Mouse (Mus musculus): ENCODE results near the gene Clec4d. TPM values are rescaled to one million over a fixed set of nuclear protein-coding genes. Genes with fewer than 3 reads are reported as not detected.
"Not testable (repeated sequence)": the region's sequence is repeated elsewhere in the genome, so short reads cannot be mapped to it uniquely, and the experiment has no call there.

Clec4d gene
- total RNA-seq, 1 experiment from 2014 or later: 512 TPM

DNA sequence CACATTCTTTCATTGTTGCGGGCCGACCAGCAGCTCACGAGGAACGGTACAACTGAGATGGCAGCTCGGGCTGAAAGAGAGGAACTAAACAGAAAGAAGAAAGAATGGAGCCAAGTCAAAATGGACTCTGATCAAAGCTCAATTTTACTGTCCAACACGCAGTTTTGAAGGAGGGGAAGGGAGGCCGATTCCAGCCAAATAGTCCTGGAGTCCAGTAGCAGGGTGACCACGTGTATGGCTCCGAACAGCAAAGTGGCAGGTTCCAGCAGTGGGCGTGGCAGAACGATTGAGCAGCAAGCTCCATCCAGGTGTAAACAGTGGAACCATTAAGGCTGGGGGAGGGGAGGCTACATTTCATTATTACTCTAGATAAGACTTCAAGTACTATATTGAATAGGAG, 31.6 kb downstream of the Clec4d start:
- not testable (repeated sequence) for ATAC-seq (ENCODE audit: extremely low read depth, insufficient number of reproducible peaks, low FRiP score, poor library complexity, severe bottlenecking)

DNA sequence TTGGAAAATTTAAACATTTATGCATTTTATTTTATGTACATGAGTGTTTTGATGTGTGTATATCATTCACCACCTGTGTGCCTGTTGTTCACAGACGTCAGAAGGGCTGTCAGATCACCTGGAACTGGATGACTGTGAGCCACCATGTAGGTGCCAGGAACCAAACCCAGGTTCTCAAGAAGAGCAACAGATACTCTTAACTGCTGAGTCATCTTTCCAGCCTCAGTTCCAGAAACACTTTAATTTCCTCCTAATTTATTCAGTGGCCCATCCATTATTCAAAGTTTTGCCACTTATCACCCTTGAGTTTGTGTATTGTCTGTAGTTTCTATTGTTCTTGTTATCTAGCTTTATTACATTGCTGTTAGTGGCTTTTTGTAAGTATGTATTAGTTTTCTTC, 34.8 kb downstream of the Clec4d start:
- no peak for ATAC-seq (ENCODE audit: extremely low read depth, insufficient number of reproducible peaks, low FRiP score, poor library complexity, severe bottlenecking)

DNA sequence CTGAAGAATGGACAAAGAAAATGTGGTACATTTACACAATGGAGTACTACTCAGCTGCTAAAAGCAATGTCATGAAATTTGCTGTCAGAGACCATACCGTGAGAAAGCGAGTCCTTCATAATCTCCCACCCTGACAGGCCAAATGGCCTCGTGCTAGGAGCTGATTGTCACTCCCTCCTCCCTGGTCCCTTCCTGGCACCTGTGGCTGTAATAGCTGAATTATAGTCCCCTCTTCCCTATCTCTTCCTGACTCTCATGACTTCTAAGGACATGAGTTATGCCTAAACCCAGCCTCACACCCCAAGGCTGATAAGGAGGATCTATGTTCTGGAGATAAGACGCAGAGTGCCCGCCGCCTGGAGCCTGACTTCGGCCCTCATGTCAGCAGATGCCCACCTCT, 44.4 kb downstream of the Clec4d start:
- ATAC-seq (ENCODE audit: extremely low read depth, insufficient number of reproducible peaks, low FRiP score, poor library complexity, severe bottlenecking): not testable (repeated sequence)

DNA sequence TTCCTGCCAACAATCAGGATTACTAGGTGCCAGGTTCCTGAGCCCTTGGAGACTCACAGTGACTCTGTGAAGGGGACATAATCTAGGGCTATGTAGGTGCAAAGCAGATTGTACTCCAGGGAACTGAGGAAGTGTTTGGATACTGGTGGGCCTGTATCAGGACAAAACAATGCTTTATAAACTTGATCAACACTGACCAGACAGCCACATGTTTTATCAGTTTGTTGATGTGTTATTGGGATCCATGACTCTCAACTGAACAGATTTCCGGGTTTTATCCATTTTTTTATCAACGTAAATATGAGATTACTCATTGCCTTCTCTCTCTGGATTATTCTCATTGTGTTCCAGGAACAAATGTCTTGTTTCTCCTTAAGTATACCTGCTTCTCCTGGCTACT, 46.1 kb downstream of the Clec4d start, which contains the start of gene Vmn2r19:
Gene Vmn2r19, plus strand, starts transcription at position 301 of the 400 bp plus-strand sequence.
- no peak for ATAC-seq (ENCODE audit: extremely low read depth, insufficient number of reproducible peaks, low FRiP score, poor library complexity, severe bottlenecking)

Other genes starting within 250 kb of the Clec4d start
- gene Clec4b1, start 212.1 kb upstream of the Clec4d start, total RNA-seq (2017): not detected in 2 replicates
- 37.0 and 44.0 TPM in 2 replicates for gene Clec4a2, start 155.7 kb upstream of the Clec4d start, total RNA-seq (2017)
- 0.58 and 2.1 TPM in 2 replicates for gene Clec4b2, start 89.2 kb upstream of the Clec4d start, total RNA-seq (2017)
- 29.6 and 30.4 TPM in 2 replicates for gene Clec4n, start 32.3 kb upstream of the Clec4d start, total RNA-seq (2017)
- 180 and 189 TPM in 2 replicates for gene Clec4e, start 27.8 kb downstream of the Clec4d start, total RNA-seq (2017)
- not detected in 2 replicates for gene Vmn2r19, start 46.2 kb downstream of the Clec4d start, total RNA-seq (2017)
- gene Vmn2r20, start 156.0 kb downstream of the Clec4d start, total RNA-seq (2017): not detected in 2 replicates

Data from neutrophil, adult 5-6 weeks (primary cell).